ENCODE assay signal across 9 mouse cellular contexts in the genomic region with DNA sequence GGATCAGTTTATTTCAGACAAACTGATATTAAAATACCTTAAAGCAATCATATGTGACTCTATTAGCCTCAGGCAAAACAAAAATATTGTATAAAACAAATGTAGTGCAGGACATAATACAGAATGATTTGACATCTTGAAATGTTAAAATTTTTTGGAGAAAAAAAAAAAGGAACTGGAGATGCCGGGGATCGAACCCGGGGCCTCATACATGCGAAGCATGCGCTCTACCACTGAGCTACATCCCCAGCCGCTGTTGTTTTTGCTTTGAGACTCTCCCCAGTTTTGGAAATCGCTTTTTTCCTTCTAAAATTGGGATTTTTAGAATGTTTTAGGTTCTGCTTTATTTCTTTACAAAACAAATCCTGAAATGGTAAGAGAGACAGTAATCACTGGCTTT. TPM values are rescaled to one million over a fixed set of nuclear protein-coding genes. Genes with fewer than 3 reads are reported as not detected.
DNase-seq lines count a peak whose midpoint lies in the region; ATAC-seq lines count a peak whose summit lies in the region.
"Had no signal": no experiment of that assay in that cellular context is flagged by ENCODE, and none has a peak within 500 bp of the region (broad histone marks: within the 10 kb centered on the region; RNA-seq: fewer than 3 reads in every experiment).

No protein-coding gene starts in this region.

- no peaks in the 10 kb centered on the region for H3K9me3 ChIP-seq in embryonic facial prominence, embryonic 10.5 days
- H3K9me3 ChIP-seq in heart, embryonic 15.5 days (replicated peaks), result no peaks in the 10 kb centered on the region

- peak overlapping the region; percentile 65 for H3K4me2 ChIP-seq in heart, embryonic 15.5 days

- intact Hi-C loops in gastrocnemius, postnatal 14 days (cut with DNase I; ENCODE audit: low total_unique reads), result loop anchor here (10.0 kb wide), 1 partner anchor 1414 kb away; no protein-coding TSS in a partner anchor

- no peak overlapping the region for H3K27ac ChIP-seq in embryonic facial prominence, embryonic 10.5 days (replicated peaks)
- peak overlapping the region; percentile 54 for H3K27ac ChIP-seq in heart, embryonic 15.5 days

- peaks cover 23% of the 10 kb centered on the region for H3K4me1 ChIP-seq in embryonic facial prominence, embryonic 10.5 days
- H3K4me1 ChIP-seq in heart, embryonic 15.5 days (replicated peaks), result peaks cover 11% of the 10 kb centered on the region

- H3K4me3 ChIP-seq in embryonic facial prominence, embryonic 10.5 days, result peak overlapping the region; percentile 66
- peak overlapping the region; percentile 55 for H3K4me3 ChIP-seq in heart, embryonic 15.5 days

- no peaks in the 10 kb centered on the region for H3K36me3 ChIP-seq in embryonic facial prominence, embryonic 10.5 days (replicated peaks)
- no peaks in the 10 kb centered on the region for H3K36me3 ChIP-seq in heart, embryonic 15.5 days
- no peaks in the 10 kb centered on the region for H3K36me3 ChIP-seq in splenic B cell, adult 2 months (ENCODE audit: control insufficient read depth, insufficient read depth, low read length, poor library complexity, severe bottlenecking)

- DNase-seq in gastrocnemius, postnatal 10 days, result peak; percentile 52
- DNase-seq in gastrocnemius, postnatal 14 days, result no peak
- peak; percentile 45 for DNase-seq in R1 (ENCODE audit: low read depth, low spot score)
- DNase-seq in embryonic facial prominence, embryonic 10.5 days (ENCODE audit: low spot score), result peak; percentile 65
- DNase-seq in kidney, postnatal 36 days, result peak; percentile 41 to 67
- peak; percentile 46 for DNase-seq in lung, postnatal 36 days
- DNase-seq in splenic B cell, adult 2 months (ENCODE audit: low read depth, low spot score), result peak; percentile 65

- 0% methylated on average over 7 of the region's 7 CpGs for WGBS in embryonic facial prominence, embryonic 10.5 days
- under 1% methylated on average over 7 of the region's 7 CpGs for WGBS in heart, embryonic 15.5 days

- H3K27me3 ChIP-seq in embryonic facial prominence, embryonic 10.5 days (replicated peaks; ENCODE audit: low read depth, poor library complexity, severe bottlenecking), result no peaks in the 10 kb centered on the region
- H3K27me3 ChIP-seq in heart, embryonic 15.5 days, result no peaks in the 10 kb centered on the region
- H3K27me3 ChIP-seq in splenic B cell, adult 2 months (ENCODE audit: control insufficient read depth, insufficient read depth, low read length, poor library complexity, severe bottlenecking), result no peaks in the 10 kb centered on the region; the same call in 1 of the 2 replicates

- ATAC-seq in heart, embryonic 15.5 days (replicated peaks; ENCODE audit: insufficient number of reproducible peaks, insufficient read depth, low FRiP score, low read depth), result no peak

- peak overlapping the region; percentile 36; the same call in 1 of the 2 replicates for H3K9ac ChIP-seq in heart, embryonic 15.5 days

RNA-seq across cellular contexts. Expression of a gene that starts 14.9 kb away (rescaled TPM):
- 1 to 10 TPM; 4.8 to 5.3 TPM for total RNA-seq in gastrocnemius, postnatal 10 days (2021)
- total RNA-seq in gastrocnemius, postnatal 14 days (2021), result 1 to 10 TPM; 4.5 to 4.7 TPM
- polyA plus RNA-seq in embryonic facial prominence, embryonic 10.5 days (2016; fragmentation: Nextera tagmentation; extraction: Ambion mirVana), result 15.0 and 15.6 TPM in 2 replicates
- 8.1 and 8.2 TPM in 2 replicates for polyA plus RNA-seq in heart, embryonic 15.5 days (2015; fragmentation: Nextera tagmentation; extraction: Ambion mirVana)

RNA-seq across cellular contexts. Expression of a gene that starts 27.2 kb away (rescaled TPM):
- total RNA-seq in gastrocnemius, postnatal 10 days (2021), result not detected
- total RNA-seq in gastrocnemius, postnatal 14 days (2021), result not detected
- polyA plus RNA-seq in embryonic facial prominence, embryonic 10.5 days (2016; fragmentation: Nextera tagmentation; extraction: Ambion mirVana), result 0.12 and 0.16 TPM in 2 replicates
- polyA plus RNA-seq in heart, embryonic 15.5 days (2015; fragmentation: Nextera tagmentation; extraction: Ambion mirVana), result 0.85 and 1.4 TPM in 2 replicates
- total RNA-seq: layer of hippocampus, postnatal 36 days had no signal

RNA-seq across cellular contexts. Expression of a gene that starts 50.1 kb away (rescaled TPM):
- total RNA-seq in gastrocnemius, postnatal 10 days (2021), result under 1 TPM in 1 of 2 experiments, not detected in 1; 0.11 TPM
- total RNA-seq in gastrocnemius, postnatal 14 days (2021), result not detected
- 0.99 and 1.2 TPM in 2 replicates for polyA plus RNA-seq in embryonic facial prominence, embryonic 10.5 days (2016; fragmentation: Nextera tagmentation; extraction: Ambion mirVana)
- polyA plus RNA-seq in heart, embryonic 15.5 days (2015; fragmentation: Nextera tagmentation; extraction: Ambion mirVana), result 0.31 and 0.41 TPM in 2 replicates
